Mouse (Mus musculus) spleen, adult 2 months (tissue): ENCODE measurements around the gene Rgs11. TPM values are rescaled to one million over a fixed set of nuclear protein-coding genes. Genes with fewer than 3 reads are reported as not detected.
"Not testable (repeated sequence)": the region's sequence is repeated elsewhere in the genome, so short reads cannot be mapped to it uniquely, and the experiment has no call there.

Experiments used
- DNase-seq, 2 experiments: peaks; one replicate each; pipeline versions ENCODE4 v3.0.0 to v3.0.0-alpha.2; 2012 to 2021; ENCODE audit warnings: low spot score in 2 of 2, low read depth in 1 of 2
- H3K27ac ChIP-seq: fragments of 200-500 bp; 2 replicates; pipeline ENCODE4 v1.5.1; 2012; ENCODE audit warnings: low read length, inconsistent platforms; ENCODE audit not compliant: insufficient read depth
- H3K27me3 ChIP-seq: fragments of 200-500 bp; 2 replicates; pipeline ENCODE4 v1.6.1; 2012; ENCODE audit warnings: mild to moderate bottlenecking, moderate library complexity, low read length, inconsistent platforms; ENCODE audit not compliant: control insufficient read depth, insufficient read depth
- H3K36me3 ChIP-seq: fragments of 200-500 bp; 2 replicates; pipeline ENCODE4 v1.6.1; 2012; ENCODE audit warnings: mild to moderate bottlenecking, low read length, inconsistent platforms; ENCODE audit not compliant: control insufficient read depth, insufficient read depth
- H3K4me1 ChIP-seq: fragments of 200-500 bp; 2 replicates; pipeline ENCODE4 v1.6.1; 2011; ENCODE audit warnings: inconsistent platforms; ENCODE audit not compliant: control insufficient read depth, insufficient read depth, insufficient read length
- H3K4me3 ChIP-seq: fragments of 200-500 bp; 2 replicates; pipeline ENCODE4 v1.5.1; 2011; ENCODE audit warnings: mild to moderate bottlenecking, inconsistent platforms; ENCODE audit not compliant: insufficient read depth, insufficient read length; ENCODE audit errors: extremely low read depth
- CTCF ChIP-seq: fragments of 200-500 bp; IDR thresholded peaks from 2 replicates; pipeline ENCODE4 v1.5.1; 2011; ENCODE audit warnings: mild to moderate bottlenecking, inconsistent platforms; ENCODE audit not compliant: insufficient read depth, insufficient read length, insufficient replicate concordance; ENCODE audit errors: extremely low read depth
- POLR2A ChIP-seq: fragments of 200-500 bp; IDR thresholded peaks from 2 replicates; pipeline ENCODE4 v1.6.1; 2011; ENCODE audit warnings: low read depth, low read length, inconsistent platforms
- WGBS: fragments of 180-500 bp; shearing (Covaris S2); methylation state at CpG from one replicate; pipeline ENCODE4 v1.1.7; 2018; 5-methylcytosine and 5-hydroxymethylcytosine counted together
- polyA plus RNA-seq: library from polyadenylated mRNA; depleted of rRNA; stranded (reverse); fragments of >200 nt; gene quantifications from 2 replicates; pipeline ENCODE4 v1.2.3, GENCODE M21; 2012; rRNA removed

Gene Rgs11
- 11.5 and 16.1 TPM in 2 replicates for polyA plus RNA-seq

DNA sequence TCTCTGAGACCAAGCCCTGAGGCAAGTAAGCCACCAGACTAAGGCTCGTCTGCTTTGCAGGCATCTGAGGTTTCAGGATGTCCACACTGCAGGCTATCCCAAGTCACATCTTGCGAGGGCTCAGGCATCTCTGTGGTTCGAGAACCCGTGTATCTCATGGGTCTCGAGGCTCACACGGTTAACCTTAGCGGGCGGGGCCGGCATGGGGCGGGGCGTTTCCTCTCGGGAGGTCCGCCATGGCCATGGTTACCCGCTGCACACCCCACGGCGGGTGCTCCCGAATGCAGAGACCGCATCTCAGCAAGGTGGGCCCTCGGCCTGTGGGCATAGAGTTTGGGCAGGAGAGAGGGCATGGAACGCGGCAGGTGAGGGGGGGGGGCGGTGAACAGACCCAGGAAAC lies at the start of gene Rgs11:
TSS of gene Rgs11 (plus strand) at position 215 of the 400 bp plus-strand sequence.
- no peak for TF ChIP-seq CTCF
- TF ChIP-seq POLR2A, result no peak
- DNase-seq, result peak in 1 of 2 experiments; percentile 50
- 4% methylated on average over 22 of the region's 22 CpGs for WGBS
- Histone ChIP-seq H3K36me3 (peaks cover 2% of the 10 kb centered on the region; the same call in 1 of the 2 replicates), H3K27me3 (peaks cover 11% of the 10 kb centered on the region; the same call in 1 of the 2 replicates), H3K4me3 (peak within 1 kb of the TSS; percentile 60), H3K4me1 (peaks cover 4% of the 10 kb centered on the region; the same call in 1 of the 2 replicates), H3K27ac (no peak within 1 kb of the TSS)

DNA sequence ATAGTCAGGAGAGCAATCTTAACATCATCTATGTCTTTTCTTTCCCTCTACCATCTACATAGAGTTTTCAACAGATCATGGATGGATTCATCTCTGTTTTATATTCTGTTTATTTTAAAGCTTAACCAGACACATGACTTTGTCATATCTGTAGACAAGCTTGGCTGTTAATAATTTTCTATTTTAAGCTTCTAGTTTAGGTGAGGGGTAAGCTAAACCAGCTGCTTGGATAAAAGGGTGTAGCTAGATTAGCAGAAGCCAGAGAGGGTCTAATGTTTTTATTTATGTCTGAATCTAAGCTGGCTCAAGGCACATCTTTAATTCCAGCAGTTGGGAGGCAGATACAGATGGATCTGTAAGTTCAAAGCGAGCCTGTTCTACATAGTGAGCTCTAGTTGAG lies 40.0 kb upstream of the Rgs11 start:
- DNase-seq, result no peak
- no peak for TF ChIP-seq POLR2A
- no peak for TF ChIP-seq CTCF
- Histone ChIP-seq H3K4me1 (peaks cover 14% of the 10 kb centered on the region; the same call in 1 of the 2 replicates), H3K27me3 (no peaks in the 10 kb centered on the region), H3K4me3 (no peak overlapping the region), H3K36me3 (no peaks in the 10 kb centered on the region), H3K27ac (no peak overlapping the region)
- 83% methylated on average over 1 of the region's 1 CpGs for WGBS

DNA sequence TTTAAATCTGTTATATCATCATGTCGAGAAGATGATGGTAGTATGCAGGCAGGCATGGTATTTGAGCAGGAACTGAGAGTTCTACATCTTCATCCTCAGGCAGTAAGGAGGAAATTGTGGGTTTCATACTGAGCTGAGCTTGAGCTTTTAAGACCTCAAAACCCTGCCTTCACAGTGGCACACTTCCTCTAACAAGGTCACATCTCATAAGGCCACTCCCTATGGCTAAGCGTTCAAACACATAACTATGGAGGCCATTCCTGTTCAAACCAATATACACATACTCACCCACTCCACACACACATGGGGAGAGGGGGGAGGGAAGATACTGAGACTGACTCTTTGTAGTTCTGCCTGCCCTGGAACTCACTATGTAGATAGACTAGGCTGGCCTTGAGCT lies 34.7 kb upstream of the Rgs11 start:
- Histone ChIP-seq H3K4me3 (no peak overlapping the region), H3K36me3 (no peaks in the 10 kb centered on the region), H3K27me3 (no peaks in the 10 kb centered on the region), H3K27ac (peak overlapping the region; percentile 75), H3K4me1 (peaks cover 22% of the 10 kb centered on the region)
- 3% methylated on average over 2 of the region's 2 CpGs for WGBS
- peak; percentile 49 to 77 for DNase-seq
- TF ChIP-seq CTCF, result no peak
- TF ChIP-seq POLR2A, result no peak

DNA sequence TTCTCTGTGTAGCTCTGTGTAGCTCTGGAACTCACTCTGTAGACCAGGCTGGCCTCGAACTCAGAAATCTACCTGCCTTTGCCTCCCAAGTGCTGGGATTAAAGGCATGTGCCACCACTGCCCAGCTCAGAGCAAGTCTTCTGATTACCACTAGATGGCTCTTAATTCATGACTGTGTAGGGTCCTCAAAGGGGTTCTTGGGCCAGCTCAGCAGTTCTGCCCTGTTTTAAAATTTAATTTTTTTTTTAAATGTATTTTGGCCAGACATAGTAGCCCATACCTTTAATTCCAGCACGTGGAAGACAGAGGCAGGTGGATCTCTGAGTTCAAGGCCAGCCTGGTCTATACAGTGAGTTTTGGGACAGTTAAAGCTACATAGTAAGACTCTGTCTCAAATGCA lies 27.5 kb upstream of the Rgs11 start:
- 86% methylated on average over 2 of the region's 2 CpGs for WGBS
- not testable (repeated sequence) for DNase-seq

DNA sequence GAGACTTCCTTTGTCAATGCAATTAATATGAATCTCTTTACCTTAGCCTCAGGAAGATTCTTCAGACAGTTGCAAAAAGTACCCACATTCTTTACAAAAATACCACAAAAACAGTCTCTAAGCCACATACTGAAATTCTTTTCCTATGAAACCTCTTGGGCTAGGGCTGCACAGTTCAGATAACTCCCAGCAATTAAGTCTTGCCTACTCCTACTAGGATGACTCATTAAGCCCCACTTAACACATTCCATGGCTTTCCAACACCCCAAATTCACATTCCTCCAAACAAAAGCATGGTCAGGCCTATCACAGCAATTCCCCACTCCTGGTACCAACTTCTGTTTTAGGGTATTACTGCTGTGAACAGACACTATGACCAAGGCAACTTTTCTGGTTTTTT lies 24.1 kb upstream of the Rgs11 start:
- Histone ChIP-seq H3K36me3 (peaks cover 11% of the 10 kb centered on the region), H3K4me3 (no peak overlapping the region), H3K27me3 (no peaks in the 10 kb centered on the region), H3K4me1 (no peaks in the 10 kb centered on the region), H3K27ac (no peak overlapping the region)
- no peak for DNase-seq
- no peak for TF ChIP-seq POLR2A
- TF ChIP-seq CTCF, result no peak

More for the DNA sequence above, 27.5 kb upstream of the Rgs11 start:
- not testable (repeated sequence) for H3K36me3 ChIP-seq, H3K4me3 ChIP-seq, H3K4me1 ChIP-seq, H3K27ac ChIP-seq, H3K27me3 ChIP-seq

DNA sequence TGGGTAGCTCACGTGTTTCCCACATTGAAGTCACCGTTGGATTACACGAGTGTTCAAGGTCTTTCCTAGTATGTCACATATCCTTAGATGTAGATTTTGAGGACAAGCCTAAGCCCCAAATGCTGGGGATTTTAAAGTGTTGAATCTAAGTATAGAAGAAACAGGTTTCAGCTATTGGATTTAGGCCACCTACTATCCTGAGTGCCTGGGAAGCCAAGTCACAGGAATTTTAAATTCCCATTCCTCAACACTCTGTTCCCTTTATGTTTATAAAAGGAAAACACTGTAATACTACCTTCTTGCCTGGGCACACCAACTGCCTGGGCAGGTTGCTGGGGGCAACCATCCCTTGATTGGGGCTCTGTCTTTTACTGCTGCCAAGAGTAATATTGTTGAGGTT lies 21.6 kb upstream of the Rgs11 start:
- TF ChIP-seq POLR2A (no peak), CTCF (no peak)
- no peak for DNase-seq
- no peak overlapping the region for H3K4me3 ChIP-seq
- 92% methylated on average over 3 of the region's 3 CpGs for WGBS
- no peaks in the 10 kb centered on the region for H3K4me1 ChIP-seq
- H3K27me3 ChIP-seq, result no peaks in the 10 kb centered on the region
- no peak overlapping the region for H3K27ac ChIP-seq
- H3K36me3 ChIP-seq, result peaks cover 15% of the 10 kb centered on the region

DNA sequence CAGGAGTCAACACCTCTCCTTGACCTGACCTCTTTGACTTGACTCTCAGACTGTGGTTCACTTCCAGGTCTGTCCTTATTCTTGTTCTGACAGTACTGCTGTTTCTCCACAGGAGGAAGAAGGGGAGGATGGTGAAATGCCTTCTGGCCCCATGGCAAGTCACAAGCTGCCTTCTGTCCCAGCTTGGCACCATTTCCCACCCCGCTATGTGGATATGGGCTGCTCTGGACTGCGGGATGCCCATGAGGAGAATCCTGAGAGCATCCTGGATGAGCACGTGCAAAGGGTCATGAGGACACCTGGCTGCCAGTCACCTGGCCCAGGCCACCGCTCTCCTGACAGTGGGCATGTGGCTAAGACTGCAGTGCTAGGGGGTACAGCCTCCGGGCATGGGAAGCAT lies 15.2 kb upstream of the Rgs11 start:
- no peak overlapping the region for H3K27ac ChIP-seq
- TF ChIP-seq CTCF (no peak), POLR2A (no peak)
- no peak for DNase-seq
- H3K36me3 ChIP-seq, result peaks cover 52% of the 10 kb centered on the region
- H3K4me3 ChIP-seq, result no peak overlapping the region
- no peaks in the 10 kb centered on the region for H3K27me3 ChIP-seq
- 98% methylated on average over 5 of the region's 5 CpGs for WGBS
- H3K4me1 ChIP-seq, result no peaks in the 10 kb centered on the region
